Mouse (Mus musculus) midbrain, embryonic 11.5 days (tissue): ENCODE data around the gene Utrn. TPM values are rescaled to one million over a fixed set of nuclear protein-coding genes. Genes with fewer than 3 reads are reported as not detected.

Source experiments
- ATAC-seq: fragments of 200-750 bp; cut with Nextera tagmentation; 2 replicates; pipeline ENCODE4 v1.8.0; 2017; ENCODE audit warnings: moderate TSS enrichment, moderate library complexity; ENCODE audit not compliant: low FRiP score
- DNase-seq: peaks from one replicate; pipeline ENCODE4 v3.0.0; 2015; ENCODE audit warnings: low spot score; ENCODE audit errors: missing footprints
- H3K27ac ChIP-seq: fragments of 300-500 bp; sonication (generic); 2 replicates; pipeline ENCODE4 v1.5.1; 2014; ENCODE audit warnings: low read depth, low read length
- H3K27me3 ChIP-seq: fragments of 300-500 bp; sonication (generic); 2 replicates; pipeline ENCODE4 v1.6.1; 2014; ENCODE audit warnings: mild to moderate bottlenecking, low read length, moderate library complexity, mixed read lengths; ENCODE audit not compliant: control insufficient read depth, insufficient read depth
- H3K36me3 ChIP-seq: fragments of 300-500 bp; sonication (generic); 2 replicates; pipeline ENCODE4 v1.6.1; 2014; ENCODE audit warnings: mild to moderate bottlenecking, low read length, moderate library complexity, mixed read lengths; ENCODE audit not compliant: control insufficient read depth, insufficient read depth
- H3K4me1 ChIP-seq: fragments of 300-500 bp; sonication (generic); 2 replicates; pipeline ENCODE4 v1.6.1; 2014; ENCODE audit warnings: low read length; ENCODE audit not compliant: control insufficient read depth, insufficient read depth
- H3K4me2 ChIP-seq: fragments of 300-500 bp; sonication (generic); 2 replicates; pipeline ENCODE4 v1.6.1; 2014; ENCODE audit warnings: mild to moderate bottlenecking, moderate library complexity
- H3K4me3 ChIP-seq: fragments of 300-500 bp; sonication (generic); 2 replicates; pipeline ENCODE4 v1.5.1; 2014; ENCODE audit warnings: low read depth, low read length
- H3K9ac ChIP-seq: fragments of 300-500 bp; sonication (generic); 2 replicates; pipeline ENCODE4 v1.6.1; 2014; ENCODE audit warnings: low read length
- H3K9me3 ChIP-seq: fragments of 300-500 bp; sonication (generic); 2 replicates; pipeline ENCODE4 v1.6.1; 2016; ENCODE audit warnings: low read length; ENCODE audit not compliant: control insufficient read depth
- WGBS: fragments of 180-500 bp; shearing (Covaris S2); extraction: QIAGEN DNeasy Blood & Tissue Kit; methylation state at CpG from one replicate; pipeline ENCODE4 v1.1.7; 2014; 5-methylcytosine and 5-hydroxymethylcytosine counted together
- polyA plus RNA-seq: library from polyadenylated mRNA; unstranded; fragments of >200 nt; fragmentation: Nextera tagmentation; extraction: Ambion mirVana; gene quantifications from 2 replicates; pipeline ENCODE4 v1.2.1, GENCODE M21; 2014

The Utrn gene
- 29.1 and 31.4 TPM in 2 replicates for polyA plus RNA-seq

GRCm38 (mm10) chr10:12869029-12869671, at the start of gene Utrn:
Utrn (minus strand) TSS chr10:12869365.
- Histone ChIP-seq H3K4me3 (peak within 1 kb of the TSS; percentile 72), H3K9me3 (no peaks in the 10 kb centered on the region), H3K27ac (peak within 1 kb of the TSS; percentile 68), H3K9ac (peak within 1 kb of the TSS; percentile 87), H3K27me3 (no peaks in the 10 kb centered on the region), H3K36me3 (no peaks in the 10 kb centered on the region), H3K4me2 (peak within 1 kb of the TSS; percentile 75), H3K4me1 (peaks cover 10% of the 10 kb centered on the region; the same call in 1 of the 2 replicates)
- ATAC-seq (peak; percentile 89), DNase-seq (peak; percentile 98)
- under 1% methylated on average over 69 of the region's 77 CpGs for WGBS

- Histone ChIP-seq H3K36me3 (no peaks in the 10 kb centered on the region), H3K9me3 (no peaks in the 10 kb centered on the region), H3K9ac (no peak overlapping the region), H3K4me1 (no peaks in the 10 kb centered on the region), H3K4me2 (no peak overlapping the region), H3K27me3 (no peaks in the 10 kb centered on the region), H3K4me3 (no peak overlapping the region), H3K27ac (no peak overlapping the region)
- ATAC-seq (no peak), DNase-seq (no peak)
- 26% methylated on average over 1 of the region's 1 CpGs for WGBS
These were observed 48.5 kb upstream of the Utrn start for GRCm38 (mm10) chr10:12917626-12918025.

- Histone ChIP-seq H3K4me1 (no peaks in the 10 kb centered on the region), H3K4me2 (no peak overlapping the region), H3K36me3 (no peaks in the 10 kb centered on the region), H3K4me3 (no peak overlapping the region), H3K9me3 (no peaks in the 10 kb centered on the region), H3K27ac (no peak overlapping the region), H3K9ac (no peak overlapping the region), H3K27me3 (no peaks in the 10 kb centered on the region)
- DNase-seq (no peak), ATAC-seq (no peak)
- 88% methylated on average over 6 of the region's 6 CpGs for WGBS
These were observed 47.2 kb upstream of the Utrn start for GRCm38 (mm10) chr10:12916376-12916775.

- Histone ChIP-seq H3K27me3 (no peaks in the 10 kb centered on the region), H3K27ac (no peak overlapping the region), H3K4me1 (no peaks in the 10 kb centered on the region), H3K4me2 (no peak overlapping the region), H3K4me3 (no peak overlapping the region), H3K36me3 (no peaks in the 10 kb centered on the region), H3K9me3 (no peaks in the 10 kb centered on the region), H3K9ac (no peak overlapping the region)
- DNase-seq (no peak), ATAC-seq (no peak)
- WGBS = 83% methylated on average over 7 of the region's 7 CpGs
These were observed 46.7 kb upstream of the Utrn start for GRCm38 (mm10) chr10:12915826-12916225.

DNA sequence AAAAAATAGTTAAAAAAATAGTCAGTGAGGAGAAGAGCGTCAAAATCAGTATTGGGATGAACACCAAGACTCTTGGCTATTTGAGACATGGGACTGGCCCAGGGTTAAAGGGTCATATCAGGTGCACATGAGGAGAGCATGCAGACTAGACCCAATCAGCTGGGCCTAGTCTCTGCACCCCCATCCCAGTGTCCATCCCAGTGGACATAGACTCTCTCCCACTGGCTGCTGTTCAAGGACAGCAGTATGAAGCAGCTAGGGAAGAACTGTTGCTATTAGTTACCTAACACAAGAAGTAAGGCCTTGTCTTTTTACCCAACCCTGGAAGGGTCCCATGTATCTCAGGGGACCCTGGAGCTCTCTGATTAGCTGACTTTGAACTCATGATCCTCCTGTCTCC, 45.0 kb upstream of the Utrn start:
- H3K27ac ChIP-seq = no peak overlapping the region
- H3K4me1 ChIP-seq = no peaks in the 10 kb centered on the region
- whole genome bisulfite sequencing = 92% methylated on average over 1 of the region's 1 CpGs
- ATAC-seq (no peak), DNase-seq (no peak)
- H3K9ac ChIP-seq = no peak overlapping the region
- no peaks in the 10 kb centered on the region for H3K9me3 ChIP-seq
- no peaks in the 10 kb centered on the region for H3K27me3 ChIP-seq
- H3K36me3 ChIP-seq = no peaks in the 10 kb centered on the region
- H3K4me2 ChIP-seq = no peak overlapping the region
- H3K4me3 ChIP-seq = no peak overlapping the region

GRCm38 (mm10) chr10:12911981-12912530, 42.9 kb upstream of the Utrn start:
- no peak for ATAC-seq

DNA sequence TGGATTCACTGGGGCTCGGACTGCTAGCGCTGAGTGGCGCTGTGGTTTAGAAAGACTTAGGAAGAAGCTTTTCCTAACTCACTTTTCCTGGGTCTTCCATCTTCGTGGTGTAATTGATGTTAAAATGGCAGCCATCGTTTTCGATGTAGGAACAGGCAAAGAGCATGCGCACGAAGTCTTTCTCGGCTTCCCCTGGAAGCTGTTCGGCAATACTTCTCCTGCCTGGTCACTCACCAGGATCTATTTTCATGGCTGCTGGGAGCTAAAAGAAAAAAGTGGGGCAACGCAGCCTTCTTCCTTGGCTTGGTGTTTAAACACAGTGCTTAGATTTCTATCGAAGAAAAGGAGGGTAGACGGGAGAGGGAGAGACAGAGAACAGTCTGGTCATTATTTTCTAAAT, 42.3 kb upstream of the Utrn start:
- no peaks in the 10 kb centered on the region for H3K36me3 ChIP-seq

More at GRCm38 (mm10) chr10:12911981-12912530, 42.9 kb upstream of the Utrn start:
- no peak overlapping the region for H3K4me3 ChIP-seq
- WGBS = 70% methylated on average over 11 of the region's 11 CpGs
- no peaks in the 10 kb centered on the region for H3K27me3 ChIP-seq
- H3K27ac ChIP-seq = no peak overlapping the region
- H3K4me2 ChIP-seq = no peak overlapping the region
- DNase-seq = no peak
- H3K4me1 ChIP-seq = no peaks in the 10 kb centered on the region
- H3K9ac ChIP-seq = no peak overlapping the region
- no peaks in the 10 kb centered on the region for H3K36me3 ChIP-seq
- H3K9me3 ChIP-seq = no peaks in the 10 kb centered on the region

DNA sequence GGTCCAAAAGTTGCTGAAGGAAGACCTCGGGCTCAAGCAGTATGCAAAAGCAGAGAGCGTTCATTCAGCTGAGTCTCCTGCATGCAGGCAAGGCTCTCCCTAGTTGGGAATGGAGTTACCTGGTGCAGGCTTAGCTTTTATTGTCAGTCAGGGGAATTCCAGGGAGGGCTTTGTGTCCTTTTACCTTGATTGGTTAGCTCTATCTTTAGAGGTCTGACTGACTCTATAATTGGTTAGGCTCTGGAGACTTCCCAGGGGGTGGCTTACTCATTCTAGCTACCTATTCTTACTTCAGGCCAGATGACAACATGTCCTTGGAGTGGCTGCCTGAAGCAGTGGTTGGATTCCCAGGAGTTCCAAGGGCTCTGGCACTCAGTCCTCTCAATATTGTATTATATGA, 40.7 kb upstream of the Utrn start:
- Histone ChIP-seq H3K4me3 (no peak overlapping the region), H3K27me3 (no peaks in the 10 kb centered on the region), H3K9me3 (no peaks in the 10 kb centered on the region), H3K4me2 (no peak overlapping the region), H3K9ac (no peak overlapping the region), H3K36me3 (no peaks in the 10 kb centered on the region), H3K27ac (no peak overlapping the region), H3K4me1 (no peaks in the 10 kb centered on the region)
- ATAC-seq (no peak), DNase-seq (no peak)
- WGBS = 88% methylated on average over 2 of the region's 2 CpGs

More for the DNA sequence above, 42.3 kb upstream of the Utrn start:
- Histone ChIP-seq H3K9me3 (no peaks in the 10 kb centered on the region), H3K27me3 (no peaks in the 10 kb centered on the region), H3K4me2 (no peak overlapping the region), H3K27ac (no peak overlapping the region), H3K4me3 (no peak overlapping the region), H3K4me1 (no peaks in the 10 kb centered on the region), H3K9ac (no peak overlapping the region)
- WGBS = 91% methylated on average over 13 of the region's 13 CpGs
- ATAC-seq = no peak
- no peak for DNase-seq

DNA sequence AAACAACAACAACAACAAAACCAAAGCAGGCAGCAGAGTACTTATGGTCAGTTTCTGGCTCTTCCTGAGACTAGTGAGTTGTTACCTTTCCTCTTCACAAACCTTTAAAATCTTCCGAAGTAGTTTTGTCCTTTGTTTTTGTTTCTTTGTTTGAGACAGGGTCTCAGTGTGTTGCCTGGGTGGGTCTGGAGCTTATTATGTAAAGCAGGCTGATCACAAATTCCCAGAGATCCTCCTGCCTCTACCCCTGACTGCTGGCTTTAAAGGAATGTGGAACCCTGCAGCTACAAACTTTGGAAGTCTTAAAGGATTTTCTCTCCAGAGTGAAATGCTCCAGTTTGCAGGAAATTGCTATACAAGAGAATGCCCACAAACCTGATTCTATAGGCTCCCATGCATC, 40.0 kb upstream of the Utrn start:
- Histone ChIP-seq H3K36me3 (no peaks in the 10 kb centered on the region), H3K4me3 (no peak overlapping the region), H3K27me3 (no peaks in the 10 kb centered on the region), H3K9me3 (no peaks in the 10 kb centered on the region), H3K4me2 (no peak overlapping the region), H3K4me1 (no peaks in the 10 kb centered on the region), H3K27ac (no peak overlapping the region), H3K9ac (no peak overlapping the region)
- DNase-seq = no peak
- ATAC-seq = no peak
- 12% methylated on average over 1 of the region's 1 CpGs for WGBS
